In the genomic region with DNA sequence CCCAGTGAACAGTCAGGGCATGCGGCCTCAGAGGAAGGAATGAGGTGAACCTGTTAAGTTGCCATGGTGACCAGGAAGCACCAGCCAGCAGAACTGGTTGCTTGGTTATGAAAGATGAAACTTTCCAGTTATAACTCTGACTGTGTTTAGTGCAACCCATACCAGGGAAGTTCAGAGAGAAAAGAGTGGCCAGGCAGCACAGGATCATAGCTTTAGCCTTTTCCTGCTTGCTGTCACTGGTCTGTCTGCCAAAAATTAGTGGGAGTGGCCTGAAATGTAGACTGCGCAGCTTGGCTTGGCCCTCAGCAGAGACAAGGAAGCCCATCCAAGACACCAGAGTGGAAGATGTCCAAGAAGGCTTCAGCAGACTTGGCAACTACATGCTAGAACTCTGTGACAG, we compare ENCODE assay signal across 9 mouse cellular contexts.
DNase-seq lines count a peak whose midpoint lies in the region; ATAC-seq lines count a peak whose summit lies in the region.
"Had no signal": no experiment of that assay in that cellular context is flagged by ENCODE, and none has a peak within 500 bp of the region (broad histone marks: within the 10 kb centered on the region; RNA-seq: fewer than 3 reads in every experiment).

No protein-coding gene starts in this region.

- H3K4me1 ChIP-seq in forebrain, embryonic 13.5 days: peaks cover 5% of the 10 kb centered on the region
- peaks cover 4% of the 10 kb centered on the region; the same call in 1 of the 2 replicates for H3K4me1 ChIP-seq in forebrain, embryonic 12.5 days

- intact Hi-C loops in gastrocnemius, postnatal 14 days (cut with DNase I; ENCODE audit: low total_unique reads): no loop called here
- intact Hi-C loops in left cerebral cortex, postnatal 10 days (cut with DNase I): no loop called here

- H3K36me3 ChIP-seq in forebrain, embryonic 13.5 days (ENCODE audit: poor library complexity, severe bottlenecking): no peaks in the 10 kb centered on the region
- no peaks in the 10 kb centered on the region for H3K36me3 ChIP-seq in forebrain, embryonic 12.5 days (replicated peaks)

- ATAC-seq in forebrain, embryonic 13.5 days: peak; percentile 51; the same call in 1 of the 2 replicates
- ATAC-seq in forebrain, embryonic 12.5 days (ENCODE audit: low FRiP score): no peak

- no peak overlapping the region for H3K9ac ChIP-seq in forebrain, embryonic 13.5 days
- no peak overlapping the region for H3K9ac ChIP-seq in forebrain, embryonic 12.5 days

- WGBS in forebrain, embryonic 13.5 days: 79% methylated on average over 2 of the region's 2 CpGs
- 78% methylated on average over 2 of the region's 2 CpGs for WGBS in forebrain, embryonic 12.5 days

- H3K27me3 ChIP-seq in forebrain, embryonic 13.5 days: no peaks in the 10 kb centered on the region
- H3K27me3 ChIP-seq in forebrain, embryonic 12.5 days: no peaks in the 10 kb centered on the region

- DNase-seq in testis, postnatal 14 days (ENCODE audit: low spot score): peak; percentile 10
- no peak for DNase-seq in testis, postnatal 10 days (ENCODE audit: low spot score)
- peak; percentile 77 for DNase-seq in gastrocnemius, postnatal 14 days
- DNase-seq in left cerebral cortex, postnatal 10 days (ENCODE audit: extremely low spot score in 1 of 2, low spot score in 2 of 2): peak; percentile 25 to 27
- peak; percentile 89 for DNase-seq in skeletal muscle tissue, adult 2 months (ENCODE audit: low read depth, low spot score)
- no peak for DNase-seq in T-cell, adult 2 months (ENCODE audit: low spot score)

- no peak overlapping the region for H3K4me3 ChIP-seq in forebrain, embryonic 13.5 days
- H3K4me3 ChIP-seq in forebrain, embryonic 12.5 days (replicated peaks): no peak overlapping the region
- H3K4me3 ChIP-seq: erythroblast, embryonic 14.5 days had no signal

- no peak overlapping the region for H3K4me2 ChIP-seq in forebrain, embryonic 13.5 days
- no peak overlapping the region for H3K4me2 ChIP-seq in forebrain, embryonic 12.5 days

- no peak overlapping the region for H3K27ac ChIP-seq in forebrain, embryonic 13.5 days
- H3K27ac ChIP-seq in forebrain, embryonic 12.5 days: no peak overlapping the region

- no peaks in the 10 kb centered on the region for H3K9me3 ChIP-seq in forebrain, embryonic 13.5 days (replicated peaks)
- no peaks in the 10 kb centered on the region for H3K9me3 ChIP-seq in forebrain, embryonic 12.5 days

Comparison
In these comparisons a context has a peak if more than half of its experiments do, and no peak if none do; other contexts are left out.
1. DNase-seq: peak in testis, postnatal 14 days (single experiment), gastrocnemius, postnatal 14 days (single experiment), left cerebral cortex, postnatal 10 days (2 of 2) and skeletal muscle tissue, adult 2 months (single experiment); none in testis, postnatal 10 days (single experiment) and T-cell, adult 2 months (single experiment).